Mouse (Mus musculus) stomach, postnatal 0 days (tissue): ENCODE data around the gene Rprd1b.

Experiments
- CTCF ChIP-seq: IDR thresholded peaks from 2 replicates; pipeline ENCODE4 v1.5.1; 2016; ENCODE audit warnings: antibody characterized with exemption, low read depth, mild to moderate bottlenecking, moderate library complexity
- EP300 ChIP-seq: optimal IDR thresholded peaks from 2 replicates; pipeline ENCODE3; 2016; ENCODE audit warnings: antibody characterized with exemption

DNA sequence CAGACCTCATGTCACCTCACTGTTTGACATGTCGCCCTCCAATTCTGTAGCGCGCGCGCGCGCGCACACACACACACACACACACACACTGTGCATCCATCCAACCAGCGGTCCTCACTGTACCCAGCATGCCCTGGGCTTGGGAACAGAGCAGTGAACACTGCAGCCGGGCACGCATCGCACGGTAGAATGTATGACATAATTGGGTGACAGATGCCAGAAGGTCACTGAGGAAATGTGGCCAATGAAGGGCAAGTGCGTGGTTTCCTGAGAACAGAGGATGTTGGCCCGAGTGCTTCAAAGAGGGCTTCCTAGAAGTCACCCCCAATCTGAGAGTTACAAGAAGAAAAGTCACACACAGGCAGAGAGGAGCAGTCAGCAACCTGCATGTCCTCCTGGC, 146.7 kb downstream of the Rprd1b start:
- TF ChIP-seq CTCF (no peak), EP300 (no peak)
